Mouse (Mus musculus) liver, embryonic 16.5 days (tissue): ENCODE measurements around the gene Bbs7. TPM values are rescaled to one million over a fixed set of nuclear protein-coding genes. Genes with fewer than 3 reads are reported as not detected.
A peak's percentile ranks its signal among the peaks of the same experiment; 100 is the strongest.

Experiments used
- ATAC-seq: fragments of 200-750 bp; cut with Nextera tagmentation; 2 replicates; pipeline ENCODE4 v1.8.0; 2017; ENCODE audit warnings: low read depth, mild to moderate bottlenecking, moderate number of reproducible peaks, moderate library complexity
- H3K27ac ChIP-seq: fragments of 300-500 bp; sonication (generic); 2 replicates; pipeline ENCODE4 v1.5.1; 2014; ENCODE audit warnings: mild to moderate bottlenecking, low read length
- H3K27me3 ChIP-seq: fragments of 300-500 bp; sonication (generic); 2 replicates; pipeline ENCODE4 v1.6.1; 2014; ENCODE audit warnings: low read depth, low read length, mixed read lengths; ENCODE audit not compliant: control insufficient read depth, insufficient read depth
- H3K36me3 ChIP-seq: fragments of 300-500 bp; sonication (generic); 2 replicates; pipeline ENCODE4 v1.6.1; 2014; ENCODE audit warnings: mild to moderate bottlenecking; ENCODE audit not compliant: control insufficient read depth, insufficient read depth
- H3K4me1 ChIP-seq: fragments of 300-500 bp; sonication (generic); 2 replicates; pipeline ENCODE4 v1.6.1; 2014; ENCODE audit warnings: low read depth, low read length, mixed read lengths; ENCODE audit not compliant: control insufficient read depth
- H3K4me2 ChIP-seq: fragments of 300-500 bp; sonication (generic); 2 replicates; pipeline ENCODE4 v1.6.1; 2014; ENCODE audit warnings: low read depth, low read length, mixed read lengths
- H3K4me3 ChIP-seq: fragments of 300-500 bp; sonication (generic); 2 replicates; pipeline ENCODE4 v1.5.1; 2014; ENCODE audit warnings: low read depth, mild to moderate bottlenecking, low read length
- H3K9ac ChIP-seq: fragments of 300-500 bp; sonication (generic); 2 replicates; pipeline ENCODE4 v1.6.1; 2014; ENCODE audit warnings: low read depth, low read length
- H3K9me3 ChIP-seq: fragments of 300-500 bp; sonication (generic); replicated peaks from 2 replicates; pipeline ENCODE4 v1.6.1; 2016; ENCODE audit warnings: low read length; ENCODE audit not compliant: control insufficient read depth
- WGBS: fragments of 180-500 bp; shearing (Covaris S2); extraction: QIAGEN DNeasy Blood & Tissue Kit; methylation state at CpG from one replicate; pipeline ENCODE4 v1.1.7; 2014; ENCODE audit not compliant: insufficient replicate concordance; 5-methylcytosine and 5-hydroxymethylcytosine counted together
- polyA plus RNA-seq: library from polyadenylated mRNA; unstranded; fragments of >200 nt; fragmentation: Nextera tagmentation; extraction: Ambion mirVana; gene quantifications from 2 replicates; pipeline ENCODE4 v1.2.1, GENCODE M21; 2015

The Bbs7 gene
- polyA plus RNA-seq, 1 experiment from 2014 or later = 8.8 TPM

GRCm38 (mm10) chr3:36559606-36560005 lies 53.7 kb downstream of the Bbs7 start:
- Histone ChIP-seq H3K27ac (no peak overlapping the region), H3K27me3 (no peaks in the 10 kb centered on the region), H3K4me2 (no peak overlapping the region), H3K36me3 (peaks cover 41% of the 10 kb centered on the region), H3K4me1 (peaks cover 9% of the 10 kb centered on the region), H3K4me3 (no peak overlapping the region), H3K9ac (no peak overlapping the region), H3K9me3 (no peaks in the 10 kb centered on the region)
- ATAC-seq = peak; percentile 98
- WGBS = 58% methylated on average over 4 of the region's 4 CpGs

- no peaks in the 10 kb centered on the region for H3K9me3 ChIP-seq
- peaks cover 9% of the 10 kb centered on the region for H3K4me1 ChIP-seq
- no peak overlapping the region for H3K27ac ChIP-seq
- H3K36me3 ChIP-seq = peaks cover 30% of the 10 kb centered on the region
- H3K9ac ChIP-seq = no peak overlapping the region
- 78% methylated on average over 1 of the region's 1 CpGs for WGBS
- H3K4me3 ChIP-seq = no peak overlapping the region
- no peak overlapping the region for H3K4me2 ChIP-seq
- ATAC-seq = no peak
- no peaks in the 10 kb centered on the region for H3K27me3 ChIP-seq
Measured at GRCm38 (mm10) chr3:36557601-36558000, 55.7 kb downstream of the Bbs7 start.

GRCm38 (mm10) chr3:36552406-36553047 lies 60.8 kb downstream of the Bbs7 start, which contains the start of gene Exosc9:
TSS of gene Exosc9 (plus strand) at chr3:36552606.
- H3K27ac ChIP-seq = peak within 1 kb of the TSS; percentile 44; the same call in 1 of the 2 replicates
- ATAC-seq = peak; percentile 97
- under 1% methylated on average over 39 of the region's 39 CpGs for WGBS

DNA sequence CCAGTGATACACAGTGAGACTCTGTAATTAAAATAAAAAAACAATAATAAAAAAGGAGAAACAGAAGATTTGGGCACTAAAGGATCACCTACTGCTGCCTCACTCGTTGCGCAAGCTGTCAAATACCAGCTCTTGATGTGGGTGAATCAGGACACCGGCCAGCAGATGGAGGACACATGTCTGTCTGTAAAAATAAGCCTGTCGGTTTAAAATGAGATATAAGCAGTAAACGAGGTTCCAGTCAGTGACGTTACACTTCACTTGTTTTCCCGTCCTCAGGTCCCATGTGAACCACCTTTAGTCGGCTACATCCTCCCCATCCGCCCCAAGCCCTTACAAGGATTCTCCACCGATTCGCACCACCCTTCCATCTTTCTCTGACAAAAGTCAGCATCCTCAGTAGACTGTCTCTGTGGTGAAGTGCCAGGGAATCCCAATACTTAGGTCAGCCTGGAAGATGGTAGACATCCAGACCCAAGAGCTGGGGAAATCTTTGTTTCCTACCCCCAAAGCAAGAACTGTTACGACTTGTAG lies 61.4 kb downstream of the Bbs7 start:
- H3K4me2 ChIP-seq = peak overlapping the region; percentile 91
- H3K27ac ChIP-seq = 0 out of 2 replicates have a peak overlapping the region, but pooled peaks have one; percentile 26
- 23% methylated on average over 12 of the region's 12 CpGs for WGBS
- peaks cover 4% of the 10 kb centered on the region for H3K27me3 ChIP-seq
- H3K4me1 ChIP-seq = peaks cover 10% of the 10 kb centered on the region
- peak overlapping the region; percentile 93 for H3K4me3 ChIP-seq
- H3K36me3 ChIP-seq = peaks cover 16% of the 10 kb centered on the region
- no peaks in the 10 kb centered on the region for H3K9me3 ChIP-seq
- peak overlapping the region; percentile 16; the same call in 1 of the 2 replicates for H3K9ac ChIP-seq
- ATAC-seq = peak; percentile 8; the same call in 1 of the 2 replicates

More at GRCm38 (mm10) chr3:36552406-36553047, 60.8 kb downstream of the Bbs7 start, which contains the start of gene Exosc9:
- peak within 1 kb of the TSS; percentile 93 for H3K4me3 ChIP-seq
- peaks cover 18% of the 10 kb centered on the region for H3K36me3 ChIP-seq
- peak within 1 kb of the TSS; percentile 91 for H3K4me2 ChIP-seq
- H3K4me1 ChIP-seq = peaks cover 10% of the 10 kb centered on the region
- H3K27me3 ChIP-seq = peaks cover 4% of the 10 kb centered on the region
- H3K9me3 ChIP-seq = no peaks in the 10 kb centered on the region
- peak within 1 kb of the TSS; percentile 85 for H3K9ac ChIP-seq

DNA sequence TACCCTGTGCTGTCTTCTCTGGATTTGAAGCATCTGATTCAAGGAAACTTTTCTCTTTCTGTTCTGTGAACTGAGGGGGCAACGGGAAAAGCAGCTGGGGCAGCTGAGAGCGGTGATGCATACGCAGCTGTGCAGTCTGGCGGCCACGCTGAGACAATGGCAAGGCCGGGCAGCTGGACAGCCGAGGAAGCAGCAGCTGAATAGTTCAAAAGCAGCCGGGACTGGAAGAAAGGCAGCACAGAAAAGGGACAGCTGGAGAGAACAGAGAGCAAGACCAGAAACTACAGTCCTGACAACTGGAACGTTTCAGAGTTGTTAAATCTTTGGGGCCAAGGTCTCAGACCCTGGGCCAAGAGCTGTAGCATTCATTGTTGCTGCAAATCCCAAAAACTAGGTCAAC lies 61.9 kb downstream of the Bbs7 start:
- Histone ChIP-seq H3K4me3 (no peak overlapping the region), H3K36me3 (peaks cover 15% of the 10 kb centered on the region), H3K4me1 (peaks cover 10% of the 10 kb centered on the region), H3K4me2 (no peak overlapping the region), H3K9me3 (no peaks in the 10 kb centered on the region), H3K9ac (no peak overlapping the region), H3K27ac (no peak overlapping the region), H3K27me3 (peaks cover 4% of the 10 kb centered on the region)
- ATAC-seq = no peak
- 46% methylated on average over 9 of the region's 9 CpGs for WGBS

- Histone ChIP-seq H3K36me3 (no peaks in the 10 kb centered on the region), H3K9me3 (no peaks in the 10 kb centered on the region), H3K4me1 (no peaks in the 10 kb centered on the region), H3K9ac (no peak overlapping the region), H3K27me3 (no peaks in the 10 kb centered on the region), H3K4me3 (no peak overlapping the region), H3K4me2 (no peak overlapping the region), H3K27ac (no peak overlapping the region)
- no peak for ATAC-seq
- WGBS = 59% methylated on average over 3 of the region's 3 CpGs
Measured at GRCm38 (mm10) chr3:36544961-36545360, 68.3 kb downstream of the Bbs7 start.

GRCm38 (mm10) chr3:36541399-36541798 lies 71.9 kb downstream of the Bbs7 start:
- ATAC-seq = no peak
- Histone ChIP-seq H3K4me1 (no peaks in the 10 kb centered on the region), H3K9me3 (no peaks in the 10 kb centered on the region), H3K27me3 (no peaks in the 10 kb centered on the region), H3K4me2 (no peak overlapping the region), H3K27ac (no peak overlapping the region), H3K4me3 (no peak overlapping the region), H3K36me3 (no peaks in the 10 kb centered on the region), H3K9ac (no peak overlapping the region)
- WGBS = 51% methylated on average over 2 of the region's 2 CpGs

GRCm38 (mm10) chr3:36540756-36541155 lies 72.5 kb downstream of the Bbs7 start:
- no peak overlapping the region for H3K4me2 ChIP-seq
- no peak overlapping the region for H3K4me3 ChIP-seq
- 34% methylated on average over 2 of the region's 2 CpGs for WGBS
- no peaks in the 10 kb centered on the region for H3K27me3 ChIP-seq
- H3K9me3 ChIP-seq = no peaks in the 10 kb centered on the region
- no peak overlapping the region for H3K9ac ChIP-seq
- ATAC-seq = no peak
- no peak overlapping the region for H3K27ac ChIP-seq
- H3K4me1 ChIP-seq = no peaks in the 10 kb centered on the region
- H3K36me3 ChIP-seq = no peaks in the 10 kb centered on the region
